Mouse (Mus musculus) brain, embryonic 14.5 days (tissue): ENCODE results near the gene Atp2b2. TPM values are rescaled to one million over a fixed set of nuclear protein-coding genes. Genes with fewer than 3 reads are reported as not detected.

Source experiments
- DNase-seq: peaks from one replicate; pipeline ENCODE4 v3.0.0-alpha.2; 2011; ENCODE audit warnings: low read depth
- CTCF ChIP-seq: fragments of 200-500 bp; IDR thresholded peaks from 2 replicates; pipeline ENCODE4 v1.5.1; 2012; ENCODE audit warnings: inconsistent platforms, mild to moderate bottlenecking, moderate library complexity, borderline replicate concordance; ENCODE audit not compliant: insufficient read depth, insufficient read length; ENCODE audit errors: extremely low read depth
- POLR2A ChIP-seq: fragments of 200-500 bp; IDR thresholded peaks from 2 replicates; pipeline ENCODE4 v1.6.1; 2012; ENCODE audit warnings: mild to moderate bottlenecking, inconsistent platforms, borderline replicate concordance; ENCODE audit not compliant: poor library complexity, insufficient read depth, insufficient read length, severe bottlenecking; ENCODE audit errors: extremely low read depth
- polyA plus RNA-seq: library from polyadenylated mRNA; depleted of rRNA; stranded (reverse); fragments of >200 nt; gene quantifications from 2 replicates; pipeline ENCODE4 v1.2.3, GENCODE M21; 2012

Atp2b2 gene
- polyA plus RNA-seq, 1 experiment, result 24.3 TPM

DNA sequence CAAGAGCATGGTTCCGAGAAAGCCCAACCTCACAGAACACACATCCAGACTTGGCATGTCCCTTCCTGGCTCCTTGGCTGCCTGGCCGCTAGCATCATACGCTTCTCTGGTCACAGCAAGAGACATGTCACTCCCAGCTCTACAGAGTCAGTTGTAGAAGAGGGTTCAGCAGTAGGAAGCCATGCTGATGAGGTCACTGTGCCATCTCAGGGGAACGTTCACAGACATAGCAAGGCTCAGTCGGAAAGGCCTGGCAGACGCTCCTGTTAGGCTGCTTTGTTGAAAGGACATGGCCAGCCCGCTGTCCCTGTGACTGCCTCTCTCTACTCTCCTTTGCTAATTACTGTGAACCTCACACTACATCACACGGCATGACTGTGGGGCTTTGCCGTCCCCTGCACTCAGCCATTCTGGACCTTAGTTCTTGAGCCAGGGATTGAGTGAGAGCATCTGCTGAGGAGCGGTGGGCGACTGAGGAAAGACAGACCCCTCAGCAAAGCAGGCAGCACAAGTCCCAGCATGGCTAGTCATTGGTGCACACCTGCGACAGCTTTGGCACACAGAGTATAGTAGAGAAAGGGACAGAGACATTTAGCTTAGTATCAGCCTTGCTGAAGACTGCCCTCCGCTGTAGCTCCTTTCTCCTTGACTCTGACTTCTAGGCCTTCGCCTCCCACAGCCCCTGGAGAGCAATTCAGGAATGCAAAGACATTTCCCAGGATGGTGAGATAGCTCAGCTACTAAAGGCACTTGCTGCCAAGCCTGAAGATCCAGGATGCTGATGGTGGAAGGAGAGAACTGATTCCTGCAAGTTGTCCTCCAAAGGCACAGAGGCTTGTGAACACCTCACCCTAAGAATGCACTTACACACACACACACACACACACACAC is 108.9 kb downstream of the Atp2b2 start:
- TF ChIP-seq POLR2A (no peak), CTCF (no peak)
- peak; percentile 48 for DNase-seq

DNA sequence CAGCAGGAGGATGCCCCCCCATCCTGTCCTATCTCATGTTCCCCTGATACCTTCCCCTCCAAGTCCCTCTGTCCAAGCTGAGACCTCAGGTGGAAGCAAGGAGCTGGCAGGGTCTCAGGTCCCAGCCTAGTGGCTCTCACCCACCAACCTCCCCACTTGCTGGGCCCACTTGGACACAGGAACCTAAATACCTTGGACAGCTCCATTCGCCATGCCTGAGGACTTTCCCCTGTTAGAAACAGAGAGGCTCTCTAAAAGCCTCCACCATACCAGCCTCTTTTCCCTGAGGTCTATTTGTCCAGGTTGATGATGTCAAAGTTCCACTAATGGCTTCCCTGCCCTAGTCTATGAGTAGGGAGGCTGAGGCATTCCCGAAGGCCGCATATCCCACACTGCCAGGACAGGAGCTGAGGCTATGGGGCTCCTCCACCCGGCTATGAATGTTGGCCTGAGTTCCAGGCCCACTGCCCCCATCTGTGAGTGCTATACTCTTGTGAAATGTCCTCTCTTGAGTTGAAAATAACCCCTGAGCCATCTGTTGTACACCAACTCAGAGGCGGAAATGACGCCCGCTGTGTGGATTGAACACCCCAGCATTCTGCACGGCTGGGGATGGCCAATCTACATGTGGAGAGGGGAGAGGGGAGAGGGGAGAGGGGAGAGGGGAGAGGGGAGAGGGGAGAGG is 113.1 kb downstream of the Atp2b2 start:
- no peak for TF ChIP-seq POLR2A
- no peak for TF ChIP-seq CTCF
- no peak for DNase-seq

DNA sequence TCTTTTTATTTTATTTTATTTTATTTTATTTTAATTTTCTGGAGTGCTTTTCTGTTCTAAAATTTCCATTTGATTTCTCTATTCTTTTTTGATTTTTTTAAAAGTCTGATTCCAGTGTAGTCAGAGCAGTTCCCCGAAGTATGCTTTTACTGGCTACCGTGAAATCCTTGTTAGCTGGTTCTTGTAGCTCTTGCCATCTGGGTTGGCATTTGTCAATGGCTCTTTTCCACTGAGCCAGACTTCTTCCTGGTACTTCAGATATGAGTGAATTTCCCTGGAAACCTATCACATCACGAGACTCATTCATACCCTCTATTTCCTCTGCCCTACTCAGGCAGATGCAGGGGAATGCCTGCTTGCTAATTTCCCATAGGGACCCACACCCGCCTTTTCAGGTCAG is 119.2 kb downstream of the Atp2b2 start:
- peak; percentile 59 for DNase-seq
- TF ChIP-seq CTCF (no peak), POLR2A (no peak)

DNA sequence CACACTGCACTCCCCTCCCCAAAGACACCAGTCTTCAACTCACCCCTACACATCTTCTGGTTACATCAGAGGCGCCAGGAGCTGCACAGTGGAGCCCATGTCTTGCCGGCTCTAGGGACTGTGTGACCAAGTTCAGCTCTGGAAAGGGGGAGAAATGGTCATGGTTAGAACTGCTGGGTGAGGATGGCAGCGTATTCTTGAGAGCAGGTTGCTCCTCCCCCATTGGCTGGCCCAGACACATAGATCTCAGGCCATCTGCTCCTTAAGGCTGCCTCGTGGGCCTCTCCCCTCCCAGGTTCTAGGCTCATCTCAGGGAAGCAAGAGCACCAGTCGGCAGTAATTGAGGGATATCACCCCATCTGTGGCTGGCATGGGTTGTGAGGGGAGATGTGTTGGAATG is 121.9 kb downstream of the Atp2b2 start:
- no peak for TF ChIP-seq POLR2A
- TF ChIP-seq CTCF, result no peak
- DNase-seq, result no peak

DNA sequence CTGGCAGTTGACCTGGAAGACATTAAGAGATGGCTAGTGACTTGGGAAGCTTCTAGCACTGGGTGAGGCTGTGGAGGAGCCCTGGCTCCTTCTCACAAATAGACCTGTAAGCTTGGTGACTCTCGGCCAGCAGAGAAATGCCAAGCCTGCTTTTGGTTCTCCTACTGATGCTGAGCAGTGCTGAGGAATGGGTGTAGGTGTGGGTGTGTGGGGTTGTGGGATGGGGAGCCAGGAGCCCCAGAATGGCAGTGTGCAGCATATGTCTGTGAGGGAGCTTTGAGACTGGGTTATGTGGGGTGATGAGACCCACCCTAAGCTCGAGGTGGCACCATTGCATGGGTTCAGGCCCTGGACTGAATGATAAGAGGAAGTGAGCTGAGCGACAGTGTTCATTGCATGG is 129.7 kb downstream of the Atp2b2 start:
- no peak for DNase-seq
- TF ChIP-seq POLR2A, result no peak
- TF ChIP-seq CTCF, result no peak

DNA sequence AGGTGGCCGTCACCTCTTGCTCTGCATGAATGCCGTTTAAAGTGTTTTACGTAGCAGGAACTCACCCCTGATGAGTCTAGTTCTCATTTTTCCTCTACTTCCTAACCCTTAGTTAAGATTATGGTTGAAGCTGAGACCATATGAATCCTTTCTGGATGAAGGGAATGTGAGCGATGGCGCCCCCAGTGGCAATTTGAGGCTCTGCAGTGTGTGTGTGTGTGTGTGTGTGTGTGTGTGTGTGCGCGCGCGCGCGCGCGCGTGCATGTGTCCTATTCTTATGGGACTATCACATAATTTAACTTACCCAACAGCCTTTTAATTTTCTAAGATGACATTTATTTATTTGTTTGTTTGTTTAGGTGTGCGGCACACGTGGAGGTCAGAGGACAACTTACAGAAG is 131.3 kb downstream of the Atp2b2 start:
- no peak for DNase-seq
- no peak for TF ChIP-seq POLR2A
- TF ChIP-seq CTCF, result peak; percentile 52

DNA sequence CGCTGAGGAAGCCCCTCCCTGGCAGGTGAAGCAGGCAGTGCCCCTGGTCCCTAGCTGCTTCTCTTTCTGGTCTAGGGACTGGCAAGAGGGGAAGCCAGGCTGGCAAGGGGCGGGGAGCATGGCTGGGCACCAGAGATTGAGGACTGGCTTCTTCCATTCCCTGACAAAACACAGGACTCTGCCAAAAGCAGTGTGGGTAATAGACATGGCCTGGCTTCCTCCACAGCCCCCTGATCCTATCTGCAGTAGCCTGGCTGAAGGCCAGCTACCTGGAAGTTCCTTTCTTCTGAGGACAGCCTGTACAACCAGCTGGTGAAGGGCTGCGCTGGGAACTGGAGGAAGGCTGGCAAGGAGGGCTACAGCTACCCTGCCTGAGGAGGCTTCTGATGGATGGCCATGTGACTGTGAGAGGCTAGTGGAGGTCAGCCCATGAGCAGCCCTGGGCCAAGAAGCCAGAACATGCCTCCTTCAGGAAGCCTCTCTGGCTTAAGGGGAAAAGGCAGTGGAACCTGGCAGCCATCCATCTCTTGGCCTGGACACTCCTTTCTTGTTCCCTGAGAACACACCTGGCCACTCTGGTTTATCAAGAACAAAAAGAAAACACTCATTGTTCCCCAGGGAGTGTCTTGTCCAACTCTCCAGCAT is 131.9 kb downstream of the Atp2b2 start:
- TF ChIP-seq POLR2A (no peak), CTCF (no peak)
- no peak for DNase-seq

DNA sequence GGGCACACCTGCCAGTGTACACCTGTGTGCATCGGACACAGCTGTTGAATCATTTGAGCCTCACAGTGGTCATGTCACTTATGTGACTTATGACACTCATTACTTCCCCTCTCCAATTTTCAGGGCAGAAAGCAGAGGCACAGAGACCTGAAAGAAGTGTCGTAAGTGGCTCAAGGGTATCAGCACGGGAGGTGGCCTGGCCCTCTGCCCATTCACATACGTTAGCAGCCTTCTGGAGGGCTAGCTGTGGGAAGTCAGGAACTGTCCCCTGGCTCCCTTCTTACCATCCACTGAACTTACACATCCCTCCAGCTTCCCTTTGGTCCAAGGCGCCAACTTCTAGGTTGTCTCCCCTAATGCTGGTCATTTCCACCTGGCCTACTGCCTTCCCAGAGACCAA is 132.6 kb downstream of the Atp2b2 start:
- TF ChIP-seq POLR2A, result no peak
- TF ChIP-seq CTCF, result no peak
- no peak for DNase-seq

DNA sequence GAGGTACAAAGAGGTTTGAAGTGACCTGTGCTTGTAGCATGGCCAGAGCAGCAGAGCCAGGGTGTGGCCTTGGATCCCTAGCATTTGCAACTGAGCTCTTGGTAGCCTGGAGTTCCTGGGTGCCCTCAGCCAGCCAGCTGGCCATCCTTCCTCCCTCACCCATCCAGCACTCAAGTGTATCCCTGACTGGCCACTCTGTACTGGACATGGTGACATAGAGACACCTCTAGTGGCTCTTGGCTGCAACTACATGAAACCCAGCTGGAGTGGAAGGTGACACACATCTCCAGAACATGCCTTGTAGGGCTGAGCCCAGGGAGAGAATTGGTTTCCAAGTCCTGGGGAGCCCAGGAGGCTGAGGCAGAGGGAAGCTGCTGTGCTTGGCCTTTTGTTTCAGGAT is 134.3 kb downstream of the Atp2b2 start:
- TF ChIP-seq POLR2A, result no peak
- TF ChIP-seq CTCF, result peak; percentile 51; the same call in 1 of the 2 replicates
- DNase-seq, result no peak

DNA sequence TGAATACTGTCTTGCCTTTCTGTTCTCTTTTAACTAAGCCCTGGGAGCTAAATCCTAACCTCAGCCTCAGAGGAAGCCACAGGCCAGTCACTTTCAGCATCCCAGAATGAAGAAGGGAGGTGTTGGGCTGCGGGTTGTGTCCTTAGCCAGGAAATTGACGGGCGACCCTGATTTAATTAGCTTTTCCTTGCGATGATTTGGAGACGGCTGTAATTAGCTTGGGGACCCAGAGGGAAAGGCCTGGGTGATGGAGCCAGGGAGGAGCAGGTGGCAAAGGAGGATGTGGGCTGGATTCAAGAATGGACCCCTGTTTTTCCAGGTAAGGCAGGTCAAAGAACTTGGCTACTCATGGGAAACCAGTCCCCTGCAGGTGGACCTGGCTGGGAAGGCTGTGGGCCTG is 138.0 kb downstream of the Atp2b2 start:
- DNase-seq, result peak; percentile 56

DNA sequence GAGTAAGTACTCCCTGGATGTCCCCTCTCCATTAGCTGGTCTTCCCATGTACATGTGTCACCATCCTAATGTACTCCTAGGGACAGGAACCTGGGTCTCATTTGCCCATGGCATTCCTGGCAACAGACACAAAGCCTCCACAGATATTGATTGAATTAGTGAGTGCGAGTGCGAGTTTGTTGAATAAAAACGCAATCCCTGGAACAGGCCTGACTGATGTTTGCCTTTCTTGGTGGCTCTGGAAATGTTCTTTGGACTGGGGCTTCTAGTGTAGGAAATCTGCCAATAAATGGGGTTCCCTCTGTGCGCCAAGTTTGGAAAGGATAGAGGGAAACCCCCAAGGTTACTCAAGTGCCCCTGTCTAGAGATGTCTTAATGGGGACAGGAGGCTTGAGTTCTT is 146.4 kb downstream of the Atp2b2 start:
- no peak for DNase-seq

More for the DNA sequence above, 138.0 kb downstream of the Atp2b2 start:
- TF ChIP-seq POLR2A (no peak), CTCF (no peak)

DNA sequence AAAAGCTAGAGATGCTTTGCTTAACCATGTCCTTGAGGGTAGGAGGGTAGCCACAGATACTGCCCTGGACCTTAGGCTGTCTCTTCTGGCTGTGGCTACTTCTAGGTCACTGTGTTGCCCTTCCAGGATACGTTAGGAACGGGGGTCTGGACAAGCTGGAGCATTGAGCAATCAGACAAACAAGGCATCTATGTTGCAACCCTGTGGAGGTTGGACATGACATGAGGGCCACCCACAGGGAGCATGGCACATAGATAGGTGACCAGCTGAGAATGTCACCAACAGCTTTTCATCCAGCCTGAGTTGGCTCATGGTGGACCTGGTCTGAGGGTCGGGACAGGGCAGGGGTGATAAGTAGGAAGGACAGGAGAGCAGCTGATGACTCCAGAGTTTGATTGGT is 148.4 kb downstream of the Atp2b2 start:
- no peak for DNase-seq
- TF ChIP-seq CTCF (no peak), POLR2A (no peak)

More for the DNA sequence above, 146.4 kb downstream of the Atp2b2 start:
- no peak for TF ChIP-seq CTCF

DNA sequence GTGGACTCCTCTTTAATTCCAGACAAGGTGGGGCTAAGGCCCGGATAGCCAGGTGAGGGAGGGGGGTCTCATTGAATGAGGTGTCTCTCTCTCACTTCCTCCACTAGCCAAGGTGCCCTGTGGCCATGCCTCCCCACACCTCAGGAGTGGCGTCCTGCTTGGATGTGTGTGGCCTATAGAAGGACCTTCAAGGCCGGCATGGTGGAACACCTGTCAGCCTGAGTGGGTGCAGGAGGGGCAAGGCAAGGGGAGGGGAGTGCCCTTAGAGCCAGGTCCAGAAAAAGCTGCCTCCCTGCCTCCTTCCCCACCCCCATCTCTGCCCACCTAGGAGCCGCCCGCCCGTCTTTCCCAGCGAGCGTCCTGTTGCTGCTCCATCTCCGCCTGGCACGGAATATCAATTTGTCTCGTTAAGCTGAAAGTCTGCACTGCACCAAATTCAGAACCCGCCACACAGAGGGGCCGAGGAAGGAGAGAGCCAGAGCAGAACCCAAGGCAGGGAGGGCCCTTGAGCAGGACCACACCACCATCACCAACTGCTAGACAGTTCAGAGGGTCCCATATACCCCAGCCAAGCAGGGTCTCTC is 150.2 kb downstream of the Atp2b2 start:
- peak; percentile 28 for DNase-seq
- TF ChIP-seq POLR2A (no peak), CTCF (no peak)

DNA sequence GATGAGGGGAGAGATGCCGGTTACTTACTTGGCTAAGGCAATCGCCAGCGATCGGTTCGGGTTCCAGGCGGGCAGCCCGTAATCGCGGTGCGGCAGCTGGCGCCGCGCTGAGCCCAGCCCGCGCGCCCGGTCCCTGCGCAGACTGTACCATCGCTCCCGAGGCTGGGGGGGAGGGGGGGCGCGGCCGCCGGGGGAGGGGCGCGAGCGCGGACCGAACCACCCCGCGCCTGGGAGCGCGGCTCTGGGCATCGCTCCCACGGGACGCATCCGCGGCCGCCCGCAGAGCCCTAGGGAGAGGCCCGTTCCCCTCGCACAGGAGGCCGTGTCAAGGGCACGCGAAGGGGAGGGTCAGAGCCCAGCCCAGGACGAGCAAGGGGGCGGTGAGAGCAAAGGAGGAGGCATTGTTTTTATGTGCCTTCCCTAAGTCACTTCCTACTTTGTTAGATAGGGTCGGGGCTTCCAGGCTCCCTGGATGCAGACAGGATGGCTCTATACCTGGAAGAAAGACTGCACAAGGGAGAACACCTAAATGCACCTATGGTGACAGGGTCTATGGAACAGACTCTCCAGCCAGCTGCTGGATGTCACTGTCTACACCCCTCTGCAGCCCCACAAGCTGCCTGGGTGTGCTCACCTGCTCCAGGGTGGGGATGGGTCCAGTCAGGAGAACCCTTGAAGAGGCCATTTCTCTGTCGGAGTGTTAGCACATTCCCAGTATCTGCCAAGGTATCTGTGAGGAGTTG is 151.0 kb downstream of the Atp2b2 start:
- TF ChIP-seq CTCF (no peak), POLR2A (peak; percentile 78)
- peak; percentile 88 for DNase-seq
